Mouse (Mus musculus): ENCODE results near the gene Wwox.

DNA sequence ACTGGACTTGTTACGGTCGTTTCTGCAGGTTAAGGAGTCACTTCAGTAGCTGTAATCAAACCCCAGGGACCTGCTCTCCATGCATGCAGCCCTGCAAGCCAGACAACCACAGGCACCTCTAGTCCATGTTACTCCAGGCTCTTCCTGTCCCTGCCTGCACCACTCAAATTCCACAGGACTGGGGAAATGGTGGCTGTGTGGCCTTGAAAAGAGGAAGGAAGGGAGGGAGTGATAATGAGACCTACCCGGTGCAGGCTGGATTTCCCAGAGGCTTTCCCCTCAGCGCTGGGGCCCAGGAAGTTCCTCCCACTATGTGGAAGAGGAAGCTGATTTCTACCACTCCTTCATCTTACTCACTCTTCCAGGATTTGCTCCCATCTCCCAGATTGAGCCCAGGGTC is 868.0 kb downstream of the Wwox start:
- TF ChIP-seq CTCF (IDR thresholded peaks at IDR 0.05; ENCODE audit: control insufficient read depth, insufficient read depth, insufficient replicate concordance, low read depth, low read length), result no peak
- no peak for TF ChIP-seq POLR2A (IDR thresholded peaks at IDR 0.05; ENCODE audit: control insufficient read depth, low read depth, low read length)
